21 mouse cellular contexts compared by ENCODE assay signal in genomic region chr15:86190387-86190786, GRCm38 (mm10).
"Had no signal": no experiment of that assay in that cellular context is flagged by ENCODE, and none has a peak within 500 bp of the region (broad histone marks: within the 10 kb centered on the region; RNA-seq: fewer than 3 reads in every experiment).

No protein-coding gene starts in this region.

- H3K4me3 ChIP-seq: heart, embryonic 10.5 days; heart, embryonic 12.5 days; intestine, embryonic 15.5 days; layer of hippocampus, adult 2 months; left cerebral cortex, adult 2 months; limb, embryonic 10.5 days; limb, embryonic 12.5 days had no signal

- H3K27me3 ChIP-seq: intestine, embryonic 15.5 days had no signal

- H3K4me2 ChIP-seq: heart, embryonic 12.5 days; hindbrain, embryonic 14.5 days; intestine, embryonic 15.5 days; limb, embryonic 12.5 days had no signal

- ATAC-seq: forebrain, embryonic 16.5 days; hindbrain, embryonic 16.5 days; inflammation-experienced regulatory T-cells, adult 6 months; intestine, embryonic 15.5 days; intestine, postnatal 0 days had no signal

- H3K27ac ChIP-seq: heart, embryonic 10.5 days; hindbrain, embryonic 14.5 days; intestine, embryonic 15.5 days; layer of hippocampus, adult 2 months; left cerebral cortex, adult 2 months; limb, embryonic 10.5 days; limb, embryonic 12.5 days had no signal

- H3K9me3 ChIP-seq: heart, embryonic 10.5 days; intestine, embryonic 15.5 days; limb, embryonic 10.5 days; limb, embryonic 12.5 days had no signal

- H3K9ac ChIP-seq: heart, embryonic 12.5 days; hindbrain, embryonic 14.5 days; intestine, embryonic 15.5 days had no signal

- H3K36me3 ChIP-seq: heart, embryonic 10.5 days; heart, embryonic 12.5 days; intestine, embryonic 15.5 days; limb, embryonic 10.5 days; limb, embryonic 12.5 days had no signal

- DNase-seq: gastrocnemius, postnatal 14 days; heart, postnatal 10 days; heart, postnatal 4 days; kidney, adult 18-20 months; kidney, adult 8-10 months; kidney, postnatal 10 days; kidney, postnatal 25 days; kidney, postnatal 4 days; liver had no signal
